Mouse (Mus musculus): ENCODE results near the gene Bcat2.

Bcat2 gene

GRCm38 (mm10) chr7:45587631-45588592, 18.0 kb downstream of the Bcat2 start:
- DNase-seq (ENCODE audit: inconsistent ontology term): no peak

- DNase-seq (ENCODE audit: inconsistent ontology term): peak; percentile 98
These were observed 19.2 kb downstream of the Bcat2 start for GRCm38 (mm10) chr7:45589173-45589572.

- no peak for DNase-seq (ENCODE audit: inconsistent ontology term)
These were observed 19.9 kb downstream of the Bcat2 start for GRCm38 (mm10) chr7:45589898-45590297.

GRCm38 (mm10) chr7:45590874-45591273, 20.9 kb downstream of the Bcat2 start:
- DNase-seq (ENCODE audit: inconsistent ontology term): no peak

GRCm38 (mm10) chr7:45591880-45592279, 21.9 kb downstream of the Bcat2 start:
- no peak for DNase-seq (ENCODE audit: inconsistent ontology term)

- DNase-seq (ENCODE audit: inconsistent ontology term): peak; percentile 76
These were observed 23.3 kb downstream of the Bcat2 start for GRCm38 (mm10) chr7:45593118-45593815.

GRCm38 (mm10) chr7:45595176-45595575, 25.2 kb downstream of the Bcat2 start:
- no peak for DNase-seq (ENCODE audit: inconsistent ontology term)

- DNase-seq (ENCODE audit: inconsistent ontology term): no peak
These were observed 26.2 kb downstream of the Bcat2 start for GRCm38 (mm10) chr7:45596107-45596506.

GRCm38 (mm10) chr7:45597013-45597412, 27.1 kb downstream of the Bcat2 start:
- DNase-seq (ENCODE audit: inconsistent ontology term): no peak

GRCm38 (mm10) chr7:45597527-45597926, 27.6 kb downstream of the Bcat2 start:
- no peak for DNase-seq (ENCODE audit: inconsistent ontology term)

- no peak for DNase-seq (ENCODE audit: inconsistent ontology term)
These were observed 29.3 kb downstream of the Bcat2 start for GRCm38 (mm10) chr7:45598960-45599879.

- no peak for DNase-seq (ENCODE audit: inconsistent ontology term)
These were observed 35.8 kb downstream of the Bcat2 start for GRCm38 (mm10) chr7:45605704-45606289.

- DNase-seq (ENCODE audit: inconsistent ontology term): no peak
These were observed 39.6 kb downstream of the Bcat2 start for GRCm38 (mm10) chr7:45609511-45609910.

GRCm38 (mm10) chr7:45616277-45616676, 46.3 kb downstream of the Bcat2 start:
- peak; percentile 23 for DNase-seq (ENCODE audit: inconsistent ontology term)

- no peak for DNase-seq (ENCODE audit: inconsistent ontology term)
These were observed 47.2 kb downstream of the Bcat2 start, which contains the start of gene Fut1 for GRCm38 (mm10) chr7:45617042-45617695. Gene Fut1, plus strand, starts transcription at chr7:45617289.

- no peak for DNase-seq (ENCODE audit: inconsistent ontology term)
These were observed 48.4 kb downstream of the Bcat2 start for GRCm38 (mm10) chr7:45618316-45618715.

- no peak for DNase-seq (ENCODE audit: inconsistent ontology term)
These were observed 49.6 kb downstream of the Bcat2 start for GRCm38 (mm10) chr7:45619592-45619991.

- no peak for DNase-seq (ENCODE audit: inconsistent ontology term)
These were observed 51.5 kb downstream of the Bcat2 start, which contains the start of gene Izumo1 for GRCm38 (mm10) chr7:45621443-45621842. Gene Izumo1, plus strand, starts transcription at chr7:45621811.

GRCm38 (mm10) chr7:45623507-45623906, 53.6 kb downstream of the Bcat2 start:
- no peak for DNase-seq (ENCODE audit: inconsistent ontology term)

GRCm38 (mm10) chr7:45624718-45625117, 54.8 kb downstream of the Bcat2 start:
- DNase-seq (ENCODE audit: inconsistent ontology term): no peak

GRCm38 (mm10) chr7:45625481-45625880, 55.5 kb downstream of the Bcat2 start:
- DNase-seq (ENCODE audit: inconsistent ontology term): no peak
